Mouse (Mus musculus) hindbrain, embryonic 10.5 days (tissue): ENCODE results near the gene Mbnl2. TPM values are rescaled to one million over a fixed set of nuclear protein-coding genes. Genes with fewer than 3 reads are reported as not detected.

Source experiments
- DNase-seq: peaks from one replicate; pipeline ENCODE4 v3.0.0-alpha.2; 2017; ENCODE audit warnings: low spot score
- H3K27ac ChIP-seq: fragments of 300-500 bp; sonication (generic); 2 replicates; pipeline ENCODE4 v1.5.1; 2016; ENCODE audit warnings: mild to moderate bottlenecking, moderate library complexity
- H3K27me3 ChIP-seq: fragments of 300-500 bp; sonication (generic); 2 replicates; pipeline ENCODE4 v1.6.1; 2016; ENCODE audit warnings: mild to moderate bottlenecking; ENCODE audit not compliant: poor library complexity, insufficient read depth, severe bottlenecking
- H3K36me3 ChIP-seq: fragments of 300-500 bp; sonication (generic); 2 replicates; pipeline ENCODE4 v1.6.1; 2016; ENCODE audit warnings: mild to moderate bottlenecking, moderate library complexity
- H3K4me1 ChIP-seq: fragments of 300-500 bp; sonication (generic); replicated peaks from 2 replicates; pipeline ENCODE4 v1.6.1; 2016; ENCODE audit warnings: mild to moderate bottlenecking
- H3K4me3 ChIP-seq: fragments of 300-500 bp; sonication (generic); 2 replicates; pipeline ENCODE4 v1.5.1; 2016; ENCODE audit warnings: mild to moderate bottlenecking, moderate library complexity
- H3K9me3 ChIP-seq: fragments of 300-500 bp; sonication (generic); 2 replicates; pipeline ENCODE4 v1.6.1; 2016; ENCODE audit warnings: mild to moderate bottlenecking, moderate library complexity
- WGBS: fragments of 180-500 bp; shearing (Covaris S2); methylation state at CpG from one replicate; pipeline ENCODE4 v1.1.7; 2016; 5-methylcytosine and 5-hydroxymethylcytosine counted together
- polyA plus RNA-seq: library from polyadenylated mRNA; unstranded; fragments of >200 nt; fragmentation: Nextera tagmentation; extraction: Ambion mirVana; gene quantifications from 2 replicates; pipeline ENCODE4 v1.2.1, GENCODE M21; 2016

Gene Mbnl2
- polyA plus RNA-seq, 1 experiment from 2014 or later: 29.4 TPM

DNA sequence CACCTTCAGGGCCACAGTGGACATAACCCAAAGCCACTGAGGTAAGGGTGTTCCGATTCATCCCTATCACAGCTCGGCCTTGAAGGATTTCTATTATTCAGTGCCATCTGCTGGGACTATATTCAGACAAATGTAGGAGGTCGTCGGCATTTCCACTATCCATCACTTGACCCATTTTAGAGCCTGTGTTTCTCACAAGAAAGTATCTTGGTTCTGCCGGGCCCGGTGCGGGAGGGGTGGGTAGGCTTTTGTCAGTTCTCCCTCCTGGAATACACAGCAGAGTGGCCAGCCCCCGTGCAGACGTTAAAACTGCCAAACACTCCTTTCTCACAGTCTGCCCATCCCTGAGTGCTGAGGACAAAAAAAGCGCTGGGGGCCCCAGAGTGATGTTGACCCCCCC lies 134.4 kb downstream of the Mbnl2 start:
- no peak overlapping the region for H3K27ac ChIP-seq
- no peaks in the 10 kb centered on the region for H3K4me1 ChIP-seq
- no peaks in the 10 kb centered on the region for H3K9me3 ChIP-seq
- H3K4me3 ChIP-seq: no peak overlapping the region
- no peak for DNase-seq
- peaks cover 17% of the 10 kb centered on the region for H3K36me3 ChIP-seq
- no peaks in the 10 kb centered on the region for H3K27me3 ChIP-seq
- 92% methylated on average over 10 of the region's 10 CpGs for WGBS

DNA sequence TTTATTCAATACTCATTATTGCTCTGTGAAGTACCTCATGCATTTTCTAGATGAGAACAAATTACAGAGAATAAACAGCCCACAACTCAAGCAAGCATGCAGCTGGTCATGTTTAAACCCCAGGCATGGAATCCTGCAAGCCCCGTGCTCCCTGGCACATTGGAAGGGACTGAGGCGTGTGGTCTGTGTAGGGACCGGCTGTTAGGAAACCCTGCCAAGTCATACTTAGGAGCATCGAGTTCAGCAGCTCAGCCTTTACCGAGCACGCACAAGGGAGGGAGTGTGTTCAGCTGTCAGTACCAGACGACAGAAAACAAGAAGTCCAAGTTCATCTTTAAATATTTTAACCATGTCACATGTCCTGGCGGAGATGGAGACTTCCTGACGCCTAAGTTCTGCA lies 141.4 kb downstream of the Mbnl2 start:
- 92% methylated on average over 9 of the region's 9 CpGs for WGBS

DNA sequence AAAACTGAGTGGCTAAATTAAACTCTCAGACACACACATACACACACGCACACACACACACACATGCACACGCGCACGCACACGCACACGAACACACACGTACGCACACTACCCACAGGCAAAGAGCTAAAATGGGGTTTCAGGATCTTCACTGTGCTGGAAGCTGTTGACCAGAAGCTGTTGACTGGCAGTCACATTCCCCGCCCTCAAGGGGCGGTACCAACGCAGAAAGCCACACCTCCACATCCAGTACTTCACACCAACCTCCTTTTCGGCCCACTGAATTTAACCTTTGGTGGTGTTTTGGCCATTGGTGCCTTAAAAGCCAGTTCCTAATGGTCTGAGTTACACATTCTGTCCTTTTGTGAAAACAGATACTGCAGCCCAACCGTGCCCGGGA lies 143.5 kb downstream of the Mbnl2 start:
- Histone ChIP-seq H3K27me3 (no peaks in the 10 kb centered on the region), H3K4me3 (no peak overlapping the region), H3K27ac (no peak overlapping the region), H3K9me3 (no peaks in the 10 kb centered on the region), H3K36me3 (peaks cover 23% of the 10 kb centered on the region), H3K4me1 (no peaks in the 10 kb centered on the region)
- DNase-seq: no peak
- 70% methylated on average over 14 of the region's 14 CpGs for WGBS

More for the DNA sequence above, 141.4 kb downstream of the Mbnl2 start:
- Histone ChIP-seq H3K27ac (no peak overlapping the region), H3K36me3 (peaks cover 17% of the 10 kb centered on the region), H3K9me3 (no peaks in the 10 kb centered on the region), H3K4me3 (no peak overlapping the region), H3K27me3 (no peaks in the 10 kb centered on the region), H3K4me1 (no peaks in the 10 kb centered on the region)
- DNase-seq: no peak

- no peak overlapping the region for H3K4me3 ChIP-seq
- DNase-seq: no peak
- no peaks in the 10 kb centered on the region for H3K27me3 ChIP-seq
- H3K4me1 ChIP-seq: no peaks in the 10 kb centered on the region
- 89% methylated on average over 5 of the region's 5 CpGs for WGBS
- H3K9me3 ChIP-seq: peaks cover 12% of the 10 kb centered on the region; the same call in 1 of the 2 replicates
- H3K36me3 ChIP-seq: peaks cover 32% of the 10 kb centered on the region
- no peak overlapping the region for H3K27ac ChIP-seq
These were observed 153.0 kb downstream of the Mbnl2 start for GRCm38 (mm10) chr14:120428497-120428896.

GRCm38 (mm10) chr14:120432773-120433172 lies 157.3 kb downstream of the Mbnl2 start:
- Histone ChIP-seq H3K9me3 (no peaks in the 10 kb centered on the region), H3K4me1 (no peaks in the 10 kb centered on the region), H3K27me3 (no peaks in the 10 kb centered on the region), H3K27ac (no peak overlapping the region), H3K4me3 (no peak overlapping the region), H3K36me3 (no peaks in the 10 kb centered on the region)
- DNase-seq: no peak

GRCm38 (mm10) chr14:120433931-120434398 lies 158.5 kb downstream of the Mbnl2 start:
- H3K9me3 ChIP-seq: no peaks in the 10 kb centered on the region
- WGBS: 77% methylated on average over 8 of the region's 8 CpGs

GRCm38 (mm10) chr14:120434831-120435230 lies 159.4 kb downstream of the Mbnl2 start:
- no peak overlapping the region for H3K27ac ChIP-seq
- H3K27me3 ChIP-seq: no peaks in the 10 kb centered on the region
- H3K4me3 ChIP-seq: no peak overlapping the region
- 81% methylated on average over 1 of the region's 1 CpGs for WGBS
- H3K9me3 ChIP-seq: 0 out of 2 replicates have a peak, but pooled peaks cover 3% of the 10 kb centered on the region
- no peak for DNase-seq
- no peaks in the 10 kb centered on the region for H3K4me1 ChIP-seq
- no peaks in the 10 kb centered on the region for H3K36me3 ChIP-seq

More at GRCm38 (mm10) chr14:120433931-120434398, 158.5 kb downstream of the Mbnl2 start:
- H3K36me3 ChIP-seq: no peaks in the 10 kb centered on the region
- H3K4me1 ChIP-seq: no peaks in the 10 kb centered on the region
- no peak overlapping the region for H3K4me3 ChIP-seq
- no peak for DNase-seq
- no peaks in the 10 kb centered on the region for H3K27me3 ChIP-seq
- no peak overlapping the region for H3K27ac ChIP-seq

- Histone ChIP-seq H3K4me3 (no peak overlapping the region), H3K9me3 (0 out of 2 replicates have a peak, but pooled peaks cover 3% of the 10 kb centered on the region), H3K4me1 (no peaks in the 10 kb centered on the region), H3K36me3 (no peaks in the 10 kb centered on the region), H3K27me3 (no peaks in the 10 kb centered on the region), H3K27ac (no peak overlapping the region)
- DNase-seq: no peak
These were observed 165.2 kb downstream of the Mbnl2 start for GRCm38 (mm10) chr14:120440716-120441115.

DNA sequence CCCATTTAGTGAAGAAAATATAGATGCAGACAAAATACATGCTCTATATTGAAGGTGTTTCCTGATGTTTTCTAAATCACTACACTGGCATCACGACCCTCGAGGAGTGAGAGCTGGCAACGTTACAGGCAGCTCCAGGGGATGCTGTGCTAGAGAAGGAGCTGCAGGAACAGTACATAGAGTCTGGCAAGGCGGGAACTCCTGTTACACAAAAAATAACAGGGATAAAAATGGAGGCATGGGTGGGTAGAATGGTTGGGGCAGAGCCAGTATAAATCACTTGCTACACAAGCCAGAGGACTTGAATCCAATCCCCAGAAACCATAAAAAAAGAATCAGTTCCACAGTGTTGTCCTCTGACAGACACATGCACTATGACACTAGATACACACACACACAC lies 165.8 kb downstream of the Mbnl2 start:
- H3K36me3 ChIP-seq: no peaks in the 10 kb centered on the region
- H3K9me3 ChIP-seq: 0 out of 2 replicates have a peak, but pooled peaks cover 3% of the 10 kb centered on the region
- no peaks in the 10 kb centered on the region for H3K4me1 ChIP-seq
- WGBS: 85% methylated on average over 4 of the region's 4 CpGs
- no peak for DNase-seq
- no peaks in the 10 kb centered on the region for H3K27me3 ChIP-seq
- H3K4me3 ChIP-seq: no peak overlapping the region
- H3K27ac ChIP-seq: no peak overlapping the region

DNA sequence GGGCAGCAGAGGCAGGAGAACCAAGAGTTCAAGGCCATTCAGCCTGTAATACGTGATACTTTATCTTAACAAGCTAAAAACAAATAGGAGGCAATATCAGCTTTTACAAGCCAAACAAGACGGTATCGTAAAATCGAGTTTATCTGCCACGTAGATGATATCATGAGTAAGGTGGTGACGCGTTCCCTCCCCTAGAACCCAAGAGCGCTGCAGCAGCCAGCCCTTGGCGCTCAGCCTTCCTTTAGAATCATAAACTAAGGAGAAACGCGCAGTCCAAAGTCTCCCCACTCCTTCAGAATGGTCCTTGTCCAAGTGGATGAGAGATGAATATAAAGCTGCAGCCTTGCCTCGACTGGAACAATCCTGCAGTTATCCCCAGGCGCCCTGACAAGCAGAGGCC lies 166.4 kb downstream of the Mbnl2 start:
- Histone ChIP-seq H3K4me1 (no peaks in the 10 kb centered on the region), H3K4me3 (no peak overlapping the region), H3K27me3 (no peaks in the 10 kb centered on the region), H3K27ac (no peak overlapping the region), H3K36me3 (no peaks in the 10 kb centered on the region), H3K9me3 (0 out of 2 replicates have a peak, but pooled peaks cover 3% of the 10 kb centered on the region)
- 91% methylated on average over 13 of the region's 13 CpGs for WGBS
- no peak for DNase-seq

- no peak overlapping the region for H3K27ac ChIP-seq
- WGBS: 72% methylated on average over 7 of the region's 7 CpGs
- H3K36me3 ChIP-seq: no peaks in the 10 kb centered on the region
- no peaks in the 10 kb centered on the region for H3K27me3 ChIP-seq
- peaks cover 8% of the 10 kb centered on the region; the same call in 1 of the 2 replicates for H3K9me3 ChIP-seq
- no peaks in the 10 kb centered on the region for H3K4me1 ChIP-seq
- DNase-seq: no peak
- H3K4me3 ChIP-seq: no peak overlapping the region
These were observed 178.8 kb downstream of the Mbnl2 start for GRCm38 (mm10) chr14:120454221-120454620.

- H3K4me3 ChIP-seq: no peak overlapping the region
- H3K36me3 ChIP-seq: no peaks in the 10 kb centered on the region
- no peak for DNase-seq
- no peak overlapping the region for H3K27ac ChIP-seq
- H3K27me3 ChIP-seq: no peaks in the 10 kb centered on the region
- no peaks in the 10 kb centered on the region for H3K9me3 ChIP-seq
- peaks cover 3% of the 10 kb centered on the region for H3K4me1 ChIP-seq
- 98% methylated on average over 3 of the region's 3 CpGs for WGBS
These were observed 188.7 kb downstream of the Mbnl2 start for GRCm38 (mm10) chr14:120463938-120464727.

- Histone ChIP-seq H3K27me3 (no peaks in the 10 kb centered on the region), H3K9me3 (no peaks in the 10 kb centered on the region), H3K36me3 (no peaks in the 10 kb centered on the region), H3K4me1 (peaks cover 3% of the 10 kb centered on the region), H3K4me3 (no peak overlapping the region), H3K27ac (no peak overlapping the region)
- DNase-seq: no peak
- WGBS: 89% methylated on average over 4 of the region's 4 CpGs
These were observed 191.3 kb downstream of the Mbnl2 start for GRCm38 (mm10) chr14:120466816-120467215.
